Mouse (Mus musculus): Measurements from ENCODE around the gene Capn15. TPM values are rescaled to one million over a fixed set of nuclear protein-coding genes. Genes with fewer than 3 reads are reported as not detected.

The Capn15 gene
- polyA plus RNA-seq, 1 experiment from 2014 or later = 21.1 TPM

GRCm38 (mm10) chr17:26018388-26018787, 32.8 kb upstream of the Capn15 start:
- Histone ChIP-seq H3K27ac (ENCODE audit: low read length) (no peak overlapping the region), H3K4me2 (ENCODE audit: low read depth, low read length) (no peak overlapping the region), H3K27me3 (ENCODE audit: control insufficient read depth, insufficient read depth, low read depth, low read length) (no peaks in the 10 kb centered on the region), H3K4me1 (replicated peaks; ENCODE audit: control insufficient read depth, insufficient read depth, low read length) (no peaks in the 10 kb centered on the region), H3K9me3 (ENCODE audit: control insufficient read depth, low read length) (no peaks in the 10 kb centered on the region), H3K9ac (ENCODE audit: low read length) (no peak overlapping the region), H3K36me3 (ENCODE audit: control insufficient read depth, insufficient read depth, low read length) (peaks cover 12% of the 10 kb centered on the region), H3K4me3 (ENCODE audit: low read length) (no peak overlapping the region)
- ATAC-seq (ENCODE audit: low read depth) = no peak
- WGBS = 61% methylated on average over 3 of the region's 3 CpGs

- H3K4me1 ChIP-seq (replicated peaks; ENCODE audit: control insufficient read depth, insufficient read depth, low read length) = no peaks in the 10 kb centered on the region
- no peak overlapping the region for H3K4me2 ChIP-seq (ENCODE audit: low read depth, low read length)
- H3K9ac ChIP-seq (ENCODE audit: low read length) = no peak overlapping the region
- no peak for ATAC-seq (ENCODE audit: low read depth)
- H3K36me3 ChIP-seq (ENCODE audit: control insufficient read depth, insufficient read depth, low read length) = peaks cover 13% of the 10 kb centered on the region
- H3K27ac ChIP-seq (ENCODE audit: low read length) = no peak overlapping the region
- H3K4me3 ChIP-seq (ENCODE audit: low read length) = no peak overlapping the region
- H3K27me3 ChIP-seq (ENCODE audit: control insufficient read depth, insufficient read depth, low read depth, low read length) = no peaks in the 10 kb centered on the region
- 70% methylated on average over 5 of the region's 5 CpGs for WGBS
- no peaks in the 10 kb centered on the region for H3K9me3 ChIP-seq (ENCODE audit: control insufficient read depth, low read length)
Measured at GRCm38 (mm10) chr17:26017949-26018348, 32.4 kb upstream of the Capn15 start.

DNA sequence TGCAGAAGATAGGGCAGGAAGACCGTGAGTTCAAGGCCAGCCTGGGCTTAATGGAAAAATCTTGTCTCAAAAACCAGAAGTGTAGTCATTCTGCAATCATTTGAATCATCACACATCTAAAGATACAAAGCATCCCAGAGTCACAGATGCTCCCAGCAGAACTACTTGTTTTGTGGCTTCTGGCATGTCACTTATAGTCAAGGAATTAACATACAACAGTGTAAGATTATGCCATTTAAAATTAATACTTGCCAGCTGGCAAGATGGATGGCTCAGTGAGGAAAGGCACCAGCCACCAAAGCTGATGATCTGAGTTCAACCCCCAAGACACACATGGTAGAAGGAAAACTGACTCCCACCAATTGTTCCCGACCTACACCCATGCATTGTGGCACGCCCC, 31.4 kb upstream of the Capn15 start:
- no peak for ATAC-seq (ENCODE audit: low read depth)
- H3K27ac ChIP-seq (ENCODE audit: low read length) = no peak overlapping the region
- no peak overlapping the region for H3K9ac ChIP-seq (ENCODE audit: low read length)
- 77% methylated on average over 3 of the region's 3 CpGs for WGBS
- peaks cover 16% of the 10 kb centered on the region for H3K36me3 ChIP-seq (ENCODE audit: control insufficient read depth, insufficient read depth, low read length)
- H3K4me1 ChIP-seq (replicated peaks; ENCODE audit: control insufficient read depth, insufficient read depth, low read length) = no peaks in the 10 kb centered on the region; the same call in 1 of the 2 replicates
- H3K4me2 ChIP-seq (ENCODE audit: low read depth, low read length) = no peak overlapping the region
- H3K4me3 ChIP-seq (ENCODE audit: low read length) = no peak overlapping the region
- no peaks in the 10 kb centered on the region for H3K27me3 ChIP-seq (ENCODE audit: control insufficient read depth, insufficient read depth, low read depth, low read length)
- H3K9me3 ChIP-seq (ENCODE audit: control insufficient read depth, low read length) = no peaks in the 10 kb centered on the region

DNA sequence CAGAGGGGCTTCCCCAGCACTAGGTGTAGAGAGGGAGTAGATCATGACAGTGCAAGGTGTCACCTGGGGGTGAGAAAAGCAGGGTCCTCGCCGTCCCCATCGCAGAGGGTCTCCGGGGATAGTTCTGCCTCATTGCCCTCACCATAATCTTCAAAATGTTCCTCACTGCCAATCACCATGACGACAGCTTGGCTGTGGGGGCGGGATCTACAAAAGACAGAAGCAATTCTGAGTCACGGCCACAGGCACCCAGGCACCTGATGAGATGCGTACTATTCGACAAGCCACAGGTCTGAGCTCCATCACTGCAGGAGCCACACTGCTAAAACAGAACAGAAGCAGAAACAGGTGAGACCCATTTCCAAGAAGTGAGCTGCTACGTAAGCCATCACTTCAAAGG, 28.1 kb upstream of the Capn15 start:
- H3K9ac ChIP-seq (ENCODE audit: low read length) = no peak overlapping the region
- no peaks in the 10 kb centered on the region; the same call in 1 of the 2 replicates for H3K4me1 ChIP-seq (replicated peaks; ENCODE audit: control insufficient read depth, insufficient read depth, low read length)
- H3K9me3 ChIP-seq (ENCODE audit: control insufficient read depth, low read length) = no peaks in the 10 kb centered on the region
- no peak for ATAC-seq (ENCODE audit: low read depth)
- no peak overlapping the region for H3K27ac ChIP-seq (ENCODE audit: low read length)
- peaks cover 16% of the 10 kb centered on the region for H3K36me3 ChIP-seq (ENCODE audit: control insufficient read depth, insufficient read depth, low read length)
- no peak overlapping the region for H3K4me3 ChIP-seq (ENCODE audit: low read length)
- H3K27me3 ChIP-seq (ENCODE audit: control insufficient read depth, insufficient read depth, low read depth, low read length) = no peaks in the 10 kb centered on the region
- no peak overlapping the region for H3K4me2 ChIP-seq (ENCODE audit: low read depth, low read length)
- WGBS = 86% methylated on average over 10 of the region's 10 CpGs

GRCm38 (mm10) chr17:26011841-26012460, 26.4 kb upstream of the Capn15 start:
- ATAC-seq (ENCODE audit: low read depth) = peak; percentile 80
- H3K4me2 ChIP-seq (ENCODE audit: low read depth, low read length) = peak overlapping the region; percentile 26; the same call in 1 of the 2 replicates
- H3K27me3 ChIP-seq (ENCODE audit: control insufficient read depth, insufficient read depth, low read depth, low read length) = no peaks in the 10 kb centered on the region
- H3K27ac ChIP-seq (ENCODE audit: low read length) = no peak overlapping the region
- no peaks in the 10 kb centered on the region; the same call in 1 of the 2 replicates for H3K4me1 ChIP-seq (replicated peaks; ENCODE audit: control insufficient read depth, insufficient read depth, low read length)
- no peak overlapping the region for H3K4me3 ChIP-seq (ENCODE audit: low read length)
- WGBS = 11% methylated on average over 15 of the region's 15 CpGs
- no peak overlapping the region for H3K9ac ChIP-seq (ENCODE audit: low read length)
- H3K9me3 ChIP-seq (ENCODE audit: control insufficient read depth, low read length) = no peaks in the 10 kb centered on the region
- peaks cover 16% of the 10 kb centered on the region for H3K36me3 ChIP-seq (ENCODE audit: control insufficient read depth, insufficient read depth, low read length)

- no peak overlapping the region for H3K4me2 ChIP-seq (ENCODE audit: low read depth, low read length)
- H3K9me3 ChIP-seq (ENCODE audit: control insufficient read depth, low read length) = no peaks in the 10 kb centered on the region
- no peak overlapping the region for H3K4me3 ChIP-seq (ENCODE audit: low read length)
- H3K27me3 ChIP-seq (ENCODE audit: control insufficient read depth, insufficient read depth, low read depth, low read length) = no peaks in the 10 kb centered on the region
- peak; percentile 72 for ATAC-seq (ENCODE audit: low read depth)
- peaks cover 10% of the 10 kb centered on the region for H3K36me3 ChIP-seq (ENCODE audit: control insufficient read depth, insufficient read depth, low read length)
- no peak overlapping the region for H3K9ac ChIP-seq (ENCODE audit: low read length)
- H3K27ac ChIP-seq (ENCODE audit: low read length) = peak overlapping the region; percentile 69; the same call in 1 of the 2 replicates
- 21% methylated on average over 4 of the region's 4 CpGs for WGBS
- no peaks in the 10 kb centered on the region; the same call in 1 of the 2 replicates for H3K4me1 ChIP-seq (replicated peaks; ENCODE audit: control insufficient read depth, insufficient read depth, low read length)
Measured at GRCm38 (mm10) chr17:26009540-26009939, 23.9 kb upstream of the Capn15 start.

GRCm38 (mm10) chr17:26008787-26009186, 23.2 kb upstream of the Capn15 start:
- no peaks in the 10 kb centered on the region; the same call in 1 of the 2 replicates for H3K4me1 ChIP-seq (replicated peaks; ENCODE audit: control insufficient read depth, insufficient read depth, low read length)
- WGBS = 80% methylated on average over 7 of the region's 7 CpGs
- H3K27ac ChIP-seq (ENCODE audit: low read length) = peak overlapping the region; percentile 69
- no peak overlapping the region for H3K4me3 ChIP-seq (ENCODE audit: low read length)
- H3K9ac ChIP-seq (ENCODE audit: low read length) = no peak overlapping the region
- H3K9me3 ChIP-seq (ENCODE audit: control insufficient read depth, low read length) = no peaks in the 10 kb centered on the region
- ATAC-seq (ENCODE audit: low read depth) = peak; percentile 24; the same call in 1 of the 2 replicates
- H3K36me3 ChIP-seq (ENCODE audit: control insufficient read depth, insufficient read depth, low read length) = peaks cover 8% of the 10 kb centered on the region
- H3K4me2 ChIP-seq (ENCODE audit: low read depth, low read length) = no peak overlapping the region
- H3K27me3 ChIP-seq (ENCODE audit: control insufficient read depth, insufficient read depth, low read depth, low read length) = no peaks in the 10 kb centered on the region

DNA sequence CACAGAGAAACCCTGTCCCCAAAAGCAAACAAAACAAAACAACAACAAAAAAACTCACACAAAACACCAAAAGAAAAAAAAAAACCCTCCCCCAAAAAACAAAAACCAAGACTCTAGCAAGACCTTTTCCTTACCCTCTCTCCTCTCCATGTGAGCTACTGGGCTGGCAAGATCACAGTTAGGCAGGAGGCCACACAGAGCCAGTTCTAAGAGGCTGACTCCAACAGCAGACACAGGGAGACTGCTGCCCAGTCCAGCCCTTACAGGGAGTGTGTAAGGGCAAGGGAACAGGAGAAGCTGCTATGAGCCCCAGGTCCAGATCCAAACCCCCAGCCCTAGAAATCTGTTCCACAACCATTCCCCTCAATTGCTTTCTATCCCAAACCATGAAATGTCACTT, 22.7 kb upstream of the Capn15 start:
- Histone ChIP-seq H3K9me3 (ENCODE audit: control insufficient read depth, low read length) (no peaks in the 10 kb centered on the region), H3K4me2 (ENCODE audit: low read depth, low read length) (no peak overlapping the region), H3K9ac (ENCODE audit: low read length) (no peak overlapping the region), H3K36me3 (ENCODE audit: control insufficient read depth, insufficient read depth, low read length) (peaks cover 5% of the 10 kb centered on the region), H3K4me3 (ENCODE audit: low read length) (no peak overlapping the region), H3K4me1 (replicated peaks; ENCODE audit: control insufficient read depth, insufficient read depth, low read length) (no peaks in the 10 kb centered on the region; the same call in 1 of the 2 replicates), H3K27me3 (ENCODE audit: control insufficient read depth, insufficient read depth, low read depth, low read length) (no peaks in the 10 kb centered on the region), H3K27ac (ENCODE audit: low read length) (peak overlapping the region; percentile 69)
- no peak for ATAC-seq (ENCODE audit: low read depth)

GRCm38 (mm10) chr17:26007646-26008045, 22.1 kb upstream of the Capn15 start:
- Histone ChIP-seq H3K36me3 (ENCODE audit: control insufficient read depth, insufficient read depth, low read length) (peaks cover 2% of the 10 kb centered on the region; the same call in 1 of the 2 replicates), H3K27me3 (ENCODE audit: control insufficient read depth, insufficient read depth, low read depth, low read length) (no peaks in the 10 kb centered on the region), H3K4me1 (replicated peaks; ENCODE audit: control insufficient read depth, insufficient read depth, low read length) (no peaks in the 10 kb centered on the region; the same call in 1 of the 2 replicates), H3K4me2 (ENCODE audit: low read depth, low read length) (no peak overlapping the region), H3K27ac (ENCODE audit: low read length) (peak overlapping the region; percentile 69), H3K4me3 (ENCODE audit: low read length) (no peak overlapping the region), H3K9me3 (ENCODE audit: control insufficient read depth, low read length) (no peaks in the 10 kb centered on the region), H3K9ac (ENCODE audit: low read length) (no peak overlapping the region)
- ATAC-seq (ENCODE audit: low read depth) = peak; percentile 44; the same call in 1 of the 2 replicates
- WGBS = 53% methylated on average over 2 of the region's 2 CpGs
